Mouse (Mus musculus): ENCODE measurements around the gene B9d2. TPM values are rescaled to one million over a fixed set of nuclear protein-coding genes. Genes with fewer than 3 reads are reported as not detected.
A peak's percentile ranks its signal among the peaks of the same experiment; 100 is the strongest.

The B9d2 gene
- polyA plus RNA-seq (2012; rRNA removed): 21.9 and 28.2 TPM in 2 replicates
- polyA plus RNA-seq (2014; fragmentation: Nextera tagmentation; extraction: Ambion mirVana): 18.8 and 20.4 TPM in 2 replicates

- H3K9ac ChIP-seq (replicated peaks): peak within 1 kb of the TSS; percentile 77
- H3K9me3 ChIP-seq (ENCODE audit: control insufficient read depth, low read length): no peaks in the 10 kb centered on the region
- TF ChIP-seq EP300 (IDR thresholded peaks at IDR 0.05; ENCODE audit: low read depth) (peak; percentile 73), CTCF (IDR thresholded peaks at IDR 0.05; ENCODE audit: low read depth) (no peak; the same call in 1 of the 2 replicates)
- H3K27me3 ChIP-seq (ENCODE audit: control insufficient read depth, insufficient read depth, low read length): no peaks in the 10 kb centered on the region
- ATAC-seq (ENCODE audit: insufficient read depth): peak; percentile 95
- H3K4me2 ChIP-seq (ENCODE audit: low read depth): peak within 1 kb of the TSS; percentile 87
- peak within 1 kb of the TSS; percentile 89 for H3K27ac ChIP-seq
- H3K4me3 ChIP-seq (ENCODE audit: insufficient read depth in 1 of 2, low read depth in 2 of 2, low read length in 2 of 2): peak within 1 kb of the TSS; percentile 82 to 89
- WGBS (ENCODE audit: insufficient replicate concordance): under 1% methylated on average over 46 of the region's 46 CpGs
- no peaks in the 10 kb centered on the region for H3K36me3 ChIP-seq (replicated peaks; ENCODE audit: control insufficient read depth, insufficient read depth, low read depth)
- DNase-seq (ENCODE audit: low read depth in 3 of 3, low spot score in 3 of 3): peak; percentile 96 to 97 (median 96)
- H3K4me1 ChIP-seq (replicated peaks; ENCODE audit: control insufficient read depth in 2 of 2, insufficient read depth in 2 of 2, low read length in 1 of 2): peaks cover 36 to 48% of the 10 kb centered on the region in 2 experiments
Measured at GRCm38 (mm10) chr7:25680514-25681258, at the start of gene B9d2. TSS of gene B9d2 (plus strand) at chr7:25680780.

DNA sequence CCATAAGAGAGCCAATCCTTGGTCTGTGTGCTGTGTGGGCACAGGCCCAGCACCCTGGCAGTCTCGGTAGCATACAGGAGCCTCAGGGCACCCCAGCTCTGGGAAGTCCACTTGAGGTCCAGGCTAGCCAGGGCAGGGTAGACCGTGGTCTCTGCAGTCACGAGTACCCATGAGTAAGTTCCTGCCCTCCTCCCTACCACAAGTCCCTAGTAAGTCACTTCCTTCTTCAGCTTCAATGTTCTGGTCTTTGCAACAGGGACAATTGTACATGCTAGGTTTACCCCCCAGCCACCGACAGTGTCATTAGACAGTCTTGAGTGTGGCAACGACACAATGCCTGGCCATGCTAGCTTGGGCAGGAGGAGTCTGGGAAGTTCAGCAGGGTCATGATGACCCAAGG is 47.9 kb upstream of the B9d2 start:
- no peak overlapping the region for H3K4me2 ChIP-seq (ENCODE audit: low read depth)
- H3K4me3 ChIP-seq (ENCODE audit: insufficient read depth in 1 of 2, low read depth in 2 of 2, low read length in 2 of 2): no peak overlapping the region
- ATAC-seq (ENCODE audit: insufficient read depth) (no peak), DNase-seq (ENCODE audit: low read depth in 3 of 3, low spot score in 3 of 3) (no peak)
- H3K4me1 ChIP-seq (replicated peaks; ENCODE audit: control insufficient read depth in 2 of 2, insufficient read depth in 2 of 2, low read length in 1 of 2): peaks cover under 1 to 3% of the 10 kb centered on the region in 2 experiments; a peak in 3 of 4 replicates
- WGBS (ENCODE audit: insufficient replicate concordance): 32% methylated on average over 5 of the region's 5 CpGs
- H3K36me3 ChIP-seq (replicated peaks; ENCODE audit: control insufficient read depth, insufficient read depth, low read depth): no peaks in the 10 kb centered on the region
- H3K9ac ChIP-seq (replicated peaks): no peak overlapping the region
- no peak overlapping the region for H3K27ac ChIP-seq
- no peaks in the 10 kb centered on the region for H3K9me3 ChIP-seq (ENCODE audit: control insufficient read depth, low read length)
- no peak for TF ChIP-seq EP300 (IDR thresholded peaks at IDR 0.05; ENCODE audit: low read depth)
- no peak for TF ChIP-seq CTCF (IDR thresholded peaks at IDR 0.05; ENCODE audit: low read depth)
- H3K27me3 ChIP-seq (ENCODE audit: control insufficient read depth, insufficient read depth, low read length): no peaks in the 10 kb centered on the region

DNA sequence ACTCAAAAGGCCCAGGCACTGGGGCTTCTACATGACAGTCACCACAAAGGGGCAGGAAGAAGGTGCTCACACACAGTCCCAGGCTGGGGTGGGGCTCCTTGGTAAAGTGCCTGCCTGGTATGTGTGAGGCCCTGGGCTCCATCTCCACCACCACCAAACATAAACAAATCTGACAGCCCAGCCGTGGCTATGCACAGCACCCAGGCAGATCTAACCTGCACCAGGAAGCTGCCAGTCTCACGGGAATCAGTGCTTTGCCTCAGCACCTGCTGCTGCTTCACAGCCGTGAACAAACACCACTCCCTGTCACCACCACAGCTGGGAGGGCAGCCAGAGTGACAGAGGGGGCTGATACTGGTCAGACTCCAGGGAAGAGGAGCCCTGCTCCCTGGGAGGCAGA is 44.2 kb upstream of the B9d2 start:
- H3K4me3 ChIP-seq (ENCODE audit: insufficient read depth in 1 of 2, low read depth in 2 of 2, low read length in 2 of 2): no peak overlapping the region
- H3K27ac ChIP-seq: no peak overlapping the region
- no peak for ATAC-seq (ENCODE audit: insufficient read depth)
- H3K9ac ChIP-seq (replicated peaks): no peak overlapping the region
- DNase-seq (ENCODE audit: low read depth in 3 of 3, low spot score in 3 of 3): no peak
- no peak overlapping the region for H3K4me2 ChIP-seq (ENCODE audit: low read depth)
- WGBS (ENCODE audit: insufficient replicate concordance): 47% methylated on average over 3 of the region's 3 CpGs
- no peaks in the 10 kb centered on the region for H3K27me3 ChIP-seq (ENCODE audit: control insufficient read depth, insufficient read depth, low read length)
- H3K4me1 ChIP-seq (replicated peaks; ENCODE audit: control insufficient read depth in 2 of 2, insufficient read depth in 2 of 2, low read length in 1 of 2): no peaks in the 10 kb centered on the region
- no peaks in the 10 kb centered on the region for H3K9me3 ChIP-seq (ENCODE audit: control insufficient read depth, low read length)
- TF ChIP-seq EP300 (IDR thresholded peaks at IDR 0.05; ENCODE audit: low read depth) (no peak), CTCF (IDR thresholded peaks at IDR 0.05; ENCODE audit: low read depth) (no peak)
- H3K36me3 ChIP-seq (replicated peaks; ENCODE audit: control insufficient read depth, insufficient read depth, low read depth): no peaks in the 10 kb centered on the region

DNA sequence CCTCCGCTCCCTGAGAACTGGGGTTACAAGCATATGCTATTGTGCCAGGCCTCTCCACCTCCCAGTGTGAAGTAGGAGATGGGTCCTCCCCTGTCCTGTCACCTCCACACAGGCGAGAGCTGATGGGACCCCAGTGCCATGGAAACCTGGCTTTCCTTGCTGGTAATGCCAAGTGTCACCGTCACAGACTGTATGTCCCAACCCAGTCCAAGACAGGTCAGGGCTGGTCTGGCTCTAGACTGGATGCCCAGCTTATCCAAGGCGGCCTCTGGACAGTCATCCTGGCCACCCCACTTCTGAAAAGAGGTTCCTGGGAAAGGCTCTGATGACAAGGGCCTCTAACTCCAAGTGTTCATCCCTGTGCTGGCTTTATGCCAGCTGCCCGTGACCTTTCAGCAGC is 43.5 kb upstream of the B9d2 start:
- no peaks in the 10 kb centered on the region for H3K27me3 ChIP-seq (ENCODE audit: control insufficient read depth, insufficient read depth, low read length)
- no peak overlapping the region for H3K9ac ChIP-seq (replicated peaks)
- no peaks in the 10 kb centered on the region for H3K36me3 ChIP-seq (replicated peaks; ENCODE audit: control insufficient read depth, insufficient read depth, low read depth)
- no peak overlapping the region for H3K27ac ChIP-seq
- no peak overlapping the region for H3K4me2 ChIP-seq (ENCODE audit: low read depth)
- DNase-seq (ENCODE audit: low read depth in 3 of 3, low spot score in 3 of 3): no peak
- TF ChIP-seq EP300 (IDR thresholded peaks at IDR 0.05; ENCODE audit: low read depth): no peak
- no peaks in the 10 kb centered on the region for H3K9me3 ChIP-seq (ENCODE audit: control insufficient read depth, low read length)
- WGBS (ENCODE audit: insufficient replicate concordance): 74% methylated on average over 5 of the region's 5 CpGs
- ATAC-seq (ENCODE audit: insufficient read depth): no peak
- no peaks in the 10 kb centered on the region for H3K4me1 ChIP-seq (replicated peaks; ENCODE audit: control insufficient read depth in 2 of 2, insufficient read depth in 2 of 2, low read length in 1 of 2)
- H3K4me3 ChIP-seq (ENCODE audit: insufficient read depth in 1 of 2, low read depth in 2 of 2, low read length in 2 of 2): no peak overlapping the region

DNA sequence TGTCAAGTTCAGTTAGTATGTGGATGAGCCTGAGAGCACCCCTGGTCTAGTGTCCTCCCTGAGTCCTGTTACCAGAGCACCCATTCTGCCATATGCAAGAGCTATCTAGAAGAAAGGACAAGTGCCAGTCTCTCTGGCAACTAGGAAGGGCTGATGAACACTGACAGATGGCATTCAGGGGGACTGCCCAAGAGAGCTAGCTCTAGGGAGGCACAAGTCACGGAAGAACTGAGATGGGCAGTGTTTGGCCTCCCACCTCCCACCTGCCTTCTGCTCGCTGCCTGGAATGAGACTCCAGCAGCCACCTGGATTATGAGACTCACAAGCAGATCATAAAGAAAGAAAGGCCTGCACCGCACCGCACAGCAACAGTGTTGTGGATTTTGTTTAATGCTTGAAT is 40.8 kb upstream of the B9d2 start:
- no peak for ATAC-seq (ENCODE audit: insufficient read depth)

More for the DNA sequence above, 40.8 kb upstream of the B9d2 start:
- Histone ChIP-seq H3K36me3 (replicated peaks; ENCODE audit: control insufficient read depth, insufficient read depth, low read depth) (no peaks in the 10 kb centered on the region), H3K4me2 (ENCODE audit: low read depth) (no peak overlapping the region), H3K27me3 (ENCODE audit: control insufficient read depth, insufficient read depth, low read length) (no peaks in the 10 kb centered on the region), H3K9ac (replicated peaks) (no peak overlapping the region), H3K4me1 (replicated peaks; ENCODE audit: control insufficient read depth in 2 of 2, insufficient read depth in 2 of 2, low read length in 1 of 2) (no peaks in the 10 kb centered on the region), H3K4me3 (ENCODE audit: insufficient read depth in 1 of 2, low read depth in 2 of 2, low read length in 2 of 2) (no peak overlapping the region), H3K9me3 (ENCODE audit: control insufficient read depth, low read length) (no peaks in the 10 kb centered on the region), H3K27ac (no peak overlapping the region)
- TF ChIP-seq EP300 (IDR thresholded peaks at IDR 0.05; ENCODE audit: low read depth): no peak
- TF ChIP-seq CTCF (IDR thresholded peaks at IDR 0.05; ENCODE audit: low read depth): no peak
- whole genome bisulfite sequencing (ENCODE audit: insufficient replicate concordance): 72% methylated on average over 4 of the region's 4 CpGs
- DNase-seq (ENCODE audit: low read depth in 3 of 3, low spot score in 3 of 3): no peak

Measured in liver, embryonic 14.5 days (tissue).